Mouse (Mus musculus) kidney, postnatal 4 days (tissue): ENCODE data around the gene Khk.
A peak's percentile ranks its signal among the peaks of the same experiment; 100 is the strongest.

Experiments
- DNase-seq, 2 experiments: peaks; one replicate each; pipeline ENCODE4 v3.0.0; 2021; ENCODE audit warnings: mixed read lengths in 2 of 2

The Khk gene

GRCm38 (mm10) chr5:30914101-30914635 lies 7.1 kb upstream of the Khk start:
- peak in 1 of 2 experiments; percentile 54 for DNase-seq

GRCm38 (mm10) chr5:30914849-30915248 lies 6.4 kb upstream of the Khk start:
- DNase-seq = peak in 1 of 2 experiments; percentile 30

DNA sequence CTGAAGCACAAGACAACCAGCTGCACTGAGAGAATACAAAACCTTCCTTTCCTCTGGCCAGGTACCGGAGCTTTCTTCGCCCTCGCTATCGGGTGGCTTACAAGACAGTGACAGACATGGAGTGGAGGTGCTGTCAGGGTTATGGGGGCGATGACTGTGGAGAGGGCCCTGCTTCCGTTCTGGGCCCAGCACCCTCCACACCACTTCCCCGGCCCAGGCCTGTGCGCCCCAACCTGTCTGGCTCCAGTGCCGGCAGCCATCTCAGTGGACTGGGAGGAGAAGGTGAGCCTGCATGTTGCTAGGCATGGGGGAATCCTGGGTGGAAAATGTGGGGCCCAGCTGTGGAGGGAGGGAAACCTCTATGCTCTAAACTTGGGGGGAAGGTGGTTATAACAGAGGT lies 5.8 kb upstream of the Khk start:
- peak in 1 of 2 experiments; percentile 44 for DNase-seq

DNA sequence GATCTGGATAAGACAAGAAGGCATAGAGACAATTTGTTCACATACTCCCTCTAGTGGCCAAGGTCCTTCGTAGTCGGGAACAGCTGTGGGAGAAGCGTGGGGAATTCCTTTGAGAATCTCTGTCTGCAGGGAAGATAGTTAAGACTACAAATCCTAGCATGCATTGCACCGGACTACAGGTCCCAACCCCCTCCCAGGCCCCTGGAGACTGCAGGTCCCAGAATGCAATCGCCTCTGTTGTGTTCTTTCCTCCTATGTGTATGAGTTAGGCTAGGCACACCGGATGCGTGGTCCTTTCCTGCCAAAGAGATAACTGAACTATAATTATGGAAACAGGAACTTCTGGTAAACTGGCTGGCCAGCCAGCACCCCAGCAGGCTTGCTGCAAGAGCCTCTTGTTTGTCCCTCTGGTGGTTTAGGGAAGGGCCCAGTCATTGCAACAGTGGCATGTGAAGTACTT lies 5.2 kb upstream of the Khk start:
- peak; percentile 84 to 93 for DNase-seq

DNA sequence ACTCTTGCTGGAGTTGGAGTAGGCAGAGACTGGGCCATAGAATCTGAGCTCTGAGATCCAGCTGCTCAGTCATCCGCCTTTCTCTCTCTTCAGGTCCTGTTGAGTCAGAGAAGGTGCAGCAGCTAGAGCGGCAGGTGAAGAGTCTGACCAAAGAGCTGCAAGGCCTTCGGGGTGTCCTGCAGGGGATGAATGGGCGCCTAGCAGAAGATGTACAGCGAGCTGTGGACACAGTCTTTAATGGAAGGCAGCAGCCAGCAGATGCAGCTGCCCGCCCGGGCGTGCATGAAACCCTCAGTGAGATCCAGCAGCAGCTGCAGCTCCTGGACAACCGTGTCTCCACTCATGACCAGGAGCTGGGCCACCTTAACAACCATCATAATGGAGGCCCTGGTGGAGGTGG lies 4.4 kb upstream of the Khk start:
- no peak for DNase-seq

DNA sequence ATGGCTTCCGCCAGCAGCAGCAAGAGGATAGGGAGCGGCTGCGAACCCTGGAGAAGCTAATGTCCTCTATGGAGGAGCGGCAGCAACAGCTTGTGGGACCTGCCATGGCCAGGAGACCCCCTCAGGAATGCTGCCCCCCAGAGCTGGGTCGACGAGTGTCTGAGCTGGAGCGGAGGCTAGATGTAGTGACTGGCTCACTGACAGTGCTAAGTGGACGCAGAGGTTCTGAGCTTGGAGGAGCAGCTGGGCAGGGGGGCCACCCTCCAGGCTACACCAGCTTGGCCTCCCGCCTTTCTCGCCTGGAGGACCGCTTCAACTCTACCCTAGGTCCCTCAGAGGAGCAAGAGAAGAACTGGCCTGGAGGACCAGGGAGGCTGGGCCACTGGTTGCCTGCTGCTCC lies 3.9 kb upstream of the Khk start:
- no peak for DNase-seq

DNA sequence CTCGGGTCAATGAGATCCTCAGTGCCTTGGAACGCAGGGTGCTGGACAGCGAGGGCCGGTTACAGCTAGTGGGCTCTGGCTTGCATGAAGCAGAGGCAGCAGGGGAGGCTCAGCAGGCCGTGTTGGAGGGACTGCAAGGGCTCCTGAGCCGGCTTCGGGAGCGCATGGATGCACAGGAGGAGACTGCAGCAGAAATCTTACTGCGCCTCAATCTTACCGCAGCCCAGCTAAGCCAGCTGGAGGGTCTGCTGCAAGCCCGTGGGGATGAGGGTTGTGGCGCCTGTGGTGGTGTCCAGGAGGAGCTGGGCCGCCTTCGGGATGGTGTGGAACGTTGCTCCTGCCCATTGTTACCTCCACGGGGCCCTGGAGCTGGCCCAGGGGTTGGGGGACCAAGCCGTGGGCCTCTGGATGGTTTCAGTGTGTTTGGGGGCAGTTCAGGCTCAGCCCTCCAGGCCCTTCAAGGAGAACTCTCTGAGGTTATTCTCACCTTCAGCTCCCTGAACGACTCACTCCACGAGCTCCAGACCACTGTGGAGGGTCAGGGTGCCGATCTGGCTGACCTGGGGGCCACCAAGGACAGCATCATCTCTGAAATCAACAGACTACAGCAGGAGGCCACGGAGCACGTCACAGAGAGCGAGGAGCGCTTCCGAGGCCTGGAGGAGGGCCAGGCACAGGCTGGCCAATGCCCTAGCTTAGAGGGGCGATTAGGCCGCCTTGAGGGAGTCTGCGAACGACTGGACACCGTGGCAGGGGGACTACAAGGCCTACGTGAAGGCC lies 3.1 kb upstream of the Khk start:
- DNase-seq = no peak

GRCm38 (mm10) chr5:30918691-30919090 lies 2.5 kb upstream of the Khk start:
- no peak for DNase-seq

- peak in 1 of 2 experiments; percentile 31 for DNase-seq
Observed at GRCm38 (mm10) chr5:30919831-30920614, 1.2 kb upstream of the Khk start.

- DNase-seq = peak in 1 of 2 experiments; percentile 45
Observed at GRCm38 (mm10) chr5:30920621-30921020, 610 bp upstream of the Khk start.

DNA sequence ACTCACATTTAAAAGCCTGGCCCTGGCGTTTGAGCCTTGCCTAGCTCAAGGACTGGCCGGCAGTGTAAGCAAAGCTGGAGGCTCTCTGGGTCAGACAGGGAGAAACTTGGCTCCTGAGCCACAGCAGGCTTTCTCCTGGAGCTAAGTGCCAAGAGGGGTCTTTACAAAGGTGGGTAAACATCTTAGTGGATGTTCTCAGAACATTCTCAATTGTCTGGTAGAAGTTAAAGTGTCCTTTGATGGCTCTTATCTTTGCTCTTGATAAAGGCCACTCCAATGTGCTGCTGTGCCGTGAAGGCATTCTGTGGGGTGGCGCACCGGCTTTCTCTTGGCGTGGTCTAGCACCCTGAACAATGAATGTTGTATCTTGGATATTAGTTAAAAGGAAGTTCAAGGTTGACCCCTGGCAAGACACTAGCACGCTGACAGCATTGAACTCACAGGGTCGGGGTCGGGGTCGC lies 1.4 kb downstream of the Khk start:
- DNase-seq = no peak

- DNase-seq = no peak
Observed at GRCm38 (mm10) chr5:30923119-30923518, 1.9 kb downstream of the Khk start.

DNA sequence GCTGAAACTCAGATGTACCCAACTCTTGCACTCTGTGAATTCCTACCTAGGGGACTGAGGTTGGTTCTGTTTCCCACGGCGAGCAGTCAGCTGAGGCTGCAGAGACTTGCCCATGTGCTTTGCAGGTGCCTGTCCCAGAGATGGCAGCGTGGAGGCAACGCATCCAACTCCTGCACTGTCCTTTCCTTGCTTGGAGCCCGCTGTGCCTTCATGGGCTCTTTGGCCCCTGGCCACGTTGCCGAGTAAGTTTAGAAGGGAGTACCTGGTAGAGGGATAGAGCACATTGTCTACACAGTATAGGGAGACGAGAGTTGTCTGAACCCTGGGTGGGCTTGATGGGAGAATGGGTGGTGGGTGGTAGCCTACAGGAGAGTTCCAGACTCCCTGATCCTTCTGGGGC lies 3.4 kb downstream of the Khk start:
- no peak for DNase-seq

DNA sequence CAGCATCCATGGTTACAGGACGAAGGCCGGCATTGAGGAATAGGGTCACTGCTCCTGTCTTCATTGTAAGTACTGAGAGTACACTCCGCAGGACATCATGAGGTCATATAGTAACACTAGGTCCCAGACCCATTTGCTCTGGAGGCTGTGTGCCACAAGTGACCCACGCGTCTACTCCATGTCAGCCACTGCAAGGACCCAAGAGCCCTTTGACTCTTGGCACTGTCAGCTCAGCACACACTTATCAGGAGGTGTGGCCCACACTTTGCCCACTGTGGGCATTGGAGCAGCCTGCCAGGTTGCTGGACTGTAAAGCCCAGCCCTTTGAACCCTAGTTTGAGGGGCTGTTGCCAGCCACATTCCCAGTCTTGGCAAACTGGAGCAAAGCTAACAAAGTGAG lies 4.0 kb downstream of the Khk start:
- peak in 1 of 2 experiments; percentile 60 for DNase-seq

DNA sequence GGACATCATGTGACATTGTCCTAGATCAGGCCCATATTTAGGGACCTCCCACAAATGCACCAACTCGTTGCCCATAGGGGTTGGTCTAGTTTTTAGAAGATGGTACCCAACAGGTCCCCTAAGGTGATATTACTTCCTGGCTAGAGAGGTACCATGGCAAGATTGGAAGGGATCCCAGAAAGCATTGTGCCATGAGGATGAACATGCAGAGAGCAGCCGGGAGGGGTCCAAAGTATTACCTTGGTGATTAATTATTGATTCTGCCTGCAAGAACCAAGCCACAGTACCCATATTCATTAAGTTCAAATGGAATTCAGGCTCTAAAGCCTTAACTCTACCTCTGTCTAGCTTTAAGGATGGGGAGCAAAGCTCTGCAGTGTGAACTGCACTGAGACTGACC lies 4.8 kb downstream of the Khk start:
- DNase-seq = no peak

- DNase-seq = peak in 1 of 2 experiments; percentile 40
Observed at GRCm38 (mm10) chr5:30927945-30928529, 6.8 kb downstream of the Khk start.

GRCm38 (mm10) chr5:30930121-30930520 lies 8.9 kb downstream of the Khk start:
- peak; percentile 85 to 87 for DNase-seq

GRCm38 (mm10) chr5:30930846-30931245 lies 9.6 kb downstream of the Khk start:
- DNase-seq = no peak

GRCm38 (mm10) chr5:30931378-30931777 lies 10.1 kb downstream of the Khk start:
- DNase-seq = no peak

GRCm38 (mm10) chr5:30933705-30934104 lies 12.5 kb downstream of the Khk start:
- no peak for DNase-seq

DNA sequence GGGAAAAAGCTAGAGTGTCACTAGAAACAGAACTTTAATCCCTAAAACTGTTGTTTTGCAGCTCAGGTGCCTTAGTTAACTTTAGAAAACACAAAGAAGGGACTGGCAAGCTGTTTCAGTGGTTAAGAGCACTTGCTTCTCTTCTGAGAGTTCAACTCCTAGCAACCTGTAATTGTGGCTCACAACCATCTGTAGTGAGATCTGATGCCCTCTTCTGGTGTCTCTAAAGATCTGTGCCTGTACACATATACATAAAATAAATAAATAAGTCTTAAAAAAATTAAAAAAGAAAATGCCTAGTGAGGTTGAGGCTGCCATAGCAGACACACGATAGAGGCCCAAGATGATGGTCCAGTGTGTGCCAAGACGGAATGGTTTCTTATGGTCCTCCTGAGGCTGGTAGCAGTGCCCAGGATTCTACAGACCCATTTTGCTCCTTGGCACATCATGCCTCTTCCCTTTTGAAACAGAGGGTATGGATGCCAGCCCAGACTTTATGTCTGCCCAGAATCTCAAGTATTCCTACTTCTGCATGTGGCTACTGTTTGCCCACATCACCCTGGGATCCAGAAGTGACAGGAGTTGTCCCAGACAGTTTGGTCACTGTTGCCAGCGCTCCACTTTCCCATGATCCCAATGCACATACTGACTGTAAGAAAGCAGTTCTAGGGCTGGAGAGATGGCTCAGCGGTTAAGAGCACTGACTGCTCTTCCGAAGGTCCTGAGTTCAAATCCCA lies 13.7 kb downstream of the Khk start:
- no peak for DNase-seq

DNA sequence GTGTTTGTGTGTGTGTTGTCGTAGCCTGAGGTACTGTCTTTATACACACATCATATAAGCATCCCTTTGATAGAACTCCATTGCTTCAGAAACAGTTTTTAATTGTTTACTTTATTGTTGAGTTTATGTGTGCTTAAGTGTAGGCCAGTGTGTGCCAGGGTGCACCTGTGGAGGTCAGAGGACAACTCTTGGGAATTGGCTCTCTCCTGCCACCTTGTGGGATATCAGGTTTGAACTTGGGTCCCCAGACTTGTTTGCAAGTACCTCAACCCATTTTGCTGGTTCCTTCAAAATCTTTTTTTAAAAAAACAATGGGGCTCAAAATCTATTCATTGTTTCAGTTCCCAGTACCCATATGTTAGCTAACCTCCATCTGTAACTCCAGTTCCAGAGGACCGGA lies 21.8 kb downstream of the Khk start:
- peak; percentile 40 to 56 for DNase-seq
